Mouse (Mus musculus): ENCODE measurements around the gene Sema6b.

- no peak for TF ChIP-seq CTCF (IDR thresholded peaks at IDR 0.05; ENCODE audit: control insufficient read depth, insufficient read depth, insufficient read length)
- no peak for TF ChIP-seq MAX (IDR thresholded peaks at IDR 0.05)
Measured at GRCm38 (mm10) chr17:56123161-56123560, 17.0 kb downstream of the Sema6b start.

Measured in C2C12 (cell line).